ENCODE assay signal across 7 mouse cellular contexts in genomic region chr17:33439148-33439547, GRCm38 (mm10). TPM values are rescaled to one million over a fixed set of nuclear protein-coding genes. Genes with fewer than 3 reads are reported as not detected.
DNase-seq lines count a peak whose midpoint lies in the region; ATAC-seq lines count a peak whose summit lies in the region.

No protein-coding gene starts in this region.

- 57% methylated on average over 1 of the region's 1 CpGs for WGBS in embryonic facial prominence, embryonic 15.5 days

- no peak overlapping the region for H3K4me2 ChIP-seq in embryonic facial prominence, embryonic 15.5 days (replicated peaks)

- ATAC-seq in embryonic facial prominence, embryonic 15.5 days (ENCODE audit: insufficient number of reproducible peaks, low FRiP score, low TSS enrichment, low read depth) = peak; percentile 60; the same call in 1 of the 2 replicates
- peak; percentile 81 for ATAC-seq in megakaryocyte-erythroid progenitor cell, adult 5-6 weeks (replicated peaks; ENCODE audit: low FRiP score, low TSS enrichment, poor library complexity, severe bottlenecking)

- H3K4me1 ChIP-seq in embryonic facial prominence, embryonic 15.5 days = peaks cover 3% of the 10 kb centered on the region; the same call in 1 of the 2 replicates

- H3K36me3 ChIP-seq in embryonic facial prominence, embryonic 15.5 days = no peaks in the 10 kb centered on the region

- no peaks in the 10 kb centered on the region for H3K9me3 ChIP-seq in embryonic facial prominence, embryonic 15.5 days (replicated peaks)

- H3K4me3 ChIP-seq in embryonic facial prominence, embryonic 15.5 days (replicated peaks) = no peak overlapping the region

- H3K9ac ChIP-seq in embryonic facial prominence, embryonic 15.5 days = no peak overlapping the region

- H3K27me3 ChIP-seq in embryonic facial prominence, embryonic 15.5 days = no peaks in the 10 kb centered on the region

- DNase-seq in MN1 (ENCODE audit: low spot score) = peak; percentile 80
- peak; percentile 33 to 44 for DNase-seq in adrenal gland, postnatal 4 days (ENCODE audit: low spot score in 2 of 2)
- DNase-seq in heart, postnatal 25 days (ENCODE audit: low spot score) = peak; percentile 13
- peak; percentile 43 to 56 for DNase-seq in layer of hippocampus, postnatal 36 days
- DNase-seq in spleen, postnatal 10 days (ENCODE audit: low spot score in 2 of 2) = peak; percentile 70 to 84

- H3K27ac ChIP-seq in embryonic facial prominence, embryonic 15.5 days (replicated peaks) = no peak overlapping the region

- intact Hi-C loops in heart, postnatal 25 days (cut with DNase I) = loop anchor here (1.0 to 5.0 kb wide), 2 partner anchors 100 to 363 kb away; no protein-coding TSS in a partner anchor

RNA-seq across cellular contexts. Expression of gene Actl9, which starts 6.5 kb away (rescaled TPM):
- total RNA-seq in adrenal gland, postnatal 4 days (2021) = not detected
- not detected in 2 replicates for polyA plus RNA-seq in embryonic facial prominence, embryonic 15.5 days (2015; fragmentation: Nextera tagmentation; extraction: Ambion mirVana)
- total RNA-seq in heart, postnatal 25 days (2021) = not detected
- total RNA-seq in layer of hippocampus, postnatal 36 days (2021) = not detected
- total RNA-seq in megakaryocyte-erythroid progenitor cell, adult 5-6 weeks (2014; fragmentation: Nextera tagmentation) = not detected in 2 replicates
- total RNA-seq in megakaryocyte-erythroid progenitor cell, adult 5-6 weeks (2017) = not detected in 2 replicates

RNA-seq across cellular contexts. Expression of gene Zfp101, which starts 44.7 kb away (rescaled TPM):
- total RNA-seq in adrenal gland, postnatal 4 days (2021) = 10 to 100 TPM; 17.0 to 18.0 TPM
- polyA plus RNA-seq in embryonic facial prominence, embryonic 15.5 days (2015; fragmentation: Nextera tagmentation; extraction: Ambion mirVana) = 13.7 and 15.8 TPM in 2 replicates
- total RNA-seq in heart, postnatal 25 days (2021) = 1 to 10 TPM; 3.9 to 4.1 TPM
- 10 to 100 TPM; 11.6 to 12.5 TPM for total RNA-seq in layer of hippocampus, postnatal 36 days (2021)
- total RNA-seq in megakaryocyte-erythroid progenitor cell, adult 5-6 weeks (2014; fragmentation: Nextera tagmentation) = 21.7 and 34.5 TPM in 2 replicates
- 20.5 and 37.3 TPM in 2 replicates for total RNA-seq in megakaryocyte-erythroid progenitor cell, adult 5-6 weeks (2017)

Comparison
In these comparisons a context has a peak if more than half of its experiments do, and no peak if none do; other contexts are left out.
1. DNase-seq: peak in every context shown above with its lines; median percentile 80 in MN1; 77 in spleen, postnatal 10 days; 50 in layer of hippocampus, postnatal 36 days; 38 in adrenal gland, postnatal 4 days; 13 in heart, postnatal 25 days.